Mouse (Mus musculus) liver, embryonic 14.5 days (tissue): ENCODE results near the gene Cfap97. TPM values are rescaled to one million over a fixed set of nuclear protein-coding genes. Genes with fewer than 3 reads are reported as not detected.
A peak's percentile ranks its signal among the peaks of the same experiment; 100 is the strongest.

ENCODE experiments used
- ATAC-seq: fragments of 200-750 bp; cut with Nextera tagmentation; 2 replicates; pipeline ENCODE4 v1.8.0; 2017; ENCODE audit warnings: moderate number of reproducible peaks, mild to moderate bottlenecking, moderate library complexity; ENCODE audit not compliant: insufficient read depth
- DNase-seq, 3 experiments: peaks; one replicate each; pipeline ENCODE4 v3.0.0-alpha.2; 2012 to 2013; ENCODE audit warnings: low read depth in 3 of 3, low spot score in 3 of 3
- H3K27ac ChIP-seq: fragments of 300-500 bp; sonication (generic); 2 replicates; pipeline ENCODE4 v1.5.1; 2014; ENCODE audit warnings: moderate library complexity, mild to moderate bottlenecking, control low read depth, inconsistent platforms
- H3K27me3 ChIP-seq: fragments of 300-500 bp; sonication (generic); 2 replicates; pipeline ENCODE4 v1.6.1; 2014; ENCODE audit warnings: mild to moderate bottlenecking, low read length, moderate library complexity; ENCODE audit not compliant: control insufficient read depth, insufficient read depth
- H3K36me3 ChIP-seq: fragments of 300-500 bp; sonication (generic); replicated peaks from 2 replicates; pipeline ENCODE4 v1.6.1; 2014; ENCODE audit warnings: low read depth; ENCODE audit not compliant: control insufficient read depth, insufficient read depth
- H3K4me1 ChIP-seq, 2 experiments: fragments of 200-500 bp in 1 of 2; fragments of 300-500 bp in 1 of 2; sonication (generic) in 1 of 2; replicated peaks; 2 replicates each; pipeline ENCODE4 v1.6.1; 2012 to 2014; ENCODE audit warnings: antibody characterized with exemption in 1 of 2, inconsistent platforms in 1 of 2, low read length in 1 of 2; ENCODE audit not compliant: control insufficient read depth in 2 of 2, insufficient read depth in 2 of 2
- H3K4me2 ChIP-seq: fragments of 300-500 bp; sonication (generic); 2 replicates; pipeline ENCODE4 v1.6.1; 2014; ENCODE audit warnings: low read depth, mild to moderate bottlenecking, control low read depth, moderate library complexity
- H3K4me3 ChIP-seq, 2 experiments: fragments of 200-500 bp in 1 of 2; fragments of 300-500 bp in 1 of 2; sonication (generic) in 1 of 2; 2 replicates each; pipeline ENCODE4 v1.5.1; 2012 to 2014; ENCODE audit warnings: low read depth in 2 of 2, low read length in 2 of 2, mild to moderate bottlenecking in 2 of 2, control low read depth in 1 of 2, inconsistent platforms in 1 of 2, moderate library complexity in 1 of 2; ENCODE audit not compliant: insufficient read depth in 1 of 2
- H3K9ac ChIP-seq: fragments of 300-500 bp; sonication (generic); replicated peaks from 2 replicates; pipeline ENCODE4 v1.6.1; 2014; ENCODE audit warnings: mild to moderate bottlenecking, control low read depth, moderate library complexity
- H3K9me3 ChIP-seq: fragments of 300-500 bp; sonication (generic); 2 replicates; pipeline ENCODE4 v1.6.1; 2016; ENCODE audit warnings: low read length, mixed read lengths; ENCODE audit not compliant: control insufficient read depth
- CTCF ChIP-seq: IDR thresholded peaks from 2 replicates; pipeline ENCODE4 v1.5.1; 2016; ENCODE audit warnings: antibody characterized with exemption, low read depth, control low read depth
- EP300 ChIP-seq: IDR thresholded peaks from 2 replicates; pipeline ENCODE4 v1.6.1; 2016; ENCODE audit warnings: antibody characterized with exemption, low read depth
- WGBS: fragments of 180-500 bp; shearing (Covaris S2); extraction: QIAGEN DNeasy Blood & Tissue Kit; methylation state at CpG from one replicate; pipeline ENCODE4 v1.1.7; 2014; ENCODE audit not compliant: insufficient replicate concordance; 5-methylcytosine and 5-hydroxymethylcytosine counted together
- polyA plus RNA-seq, 2 experiments: library from polyadenylated mRNA; depleted of rRNA in 1 of 2; stranded (reverse) in 1 of 2; unstranded in 1 of 2; fragments of >200 nt; fragmentation: Nextera tagmentation in 1 of 2; extraction: Ambion mirVana in 1 of 2; gene quantifications; 2 replicates each; pipeline versions ENCODE4 v1.2.1 to v1.2.3; 2012 to 2014

Gene Cfap97
- polyA plus RNA-seq, 2 experiments = 3.9 to 7.4 TPM

DNA sequence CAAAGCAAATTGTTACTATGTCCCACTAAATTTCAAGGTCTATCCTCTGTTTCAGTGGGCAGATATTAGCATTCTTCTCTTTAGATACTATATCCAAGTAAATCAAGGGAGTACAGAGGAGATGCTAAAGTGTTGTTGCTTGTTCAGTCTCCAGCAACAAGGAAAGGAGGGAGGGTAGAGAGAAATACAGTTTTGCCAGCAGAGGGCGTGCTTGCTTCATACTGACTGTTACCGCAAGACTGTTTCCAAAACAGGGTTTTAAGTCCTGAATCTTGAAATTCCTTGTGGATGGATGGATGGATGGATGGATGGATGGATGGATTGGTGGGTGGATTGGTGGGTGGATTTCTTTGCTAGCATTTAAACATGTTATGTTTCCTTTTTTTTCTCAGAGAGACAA lies 33.8 kb downstream of the Cfap97 start:
- DNase-seq (peak; percentile 33 to 36 (median 35)), ATAC-seq (no peak)
- no peaks in the 10 kb centered on the region for H3K27me3 ChIP-seq
- no peak overlapping the region for H3K4me2 ChIP-seq
- no peaks in the 10 kb centered on the region; the same call in 1 of the 2 replicates for H3K36me3 ChIP-seq
- no peak overlapping the region for H3K4me3 ChIP-seq
- H3K27ac ChIP-seq = no peak overlapping the region
- WGBS = 15% methylated on average over 2 of the region's 2 CpGs
- no peaks in the 10 kb centered on the region for H3K9me3 ChIP-seq
- TF ChIP-seq CTCF (peak; percentile 74), EP300 (no peak)
- no peak overlapping the region for H3K9ac ChIP-seq
- no peaks in the 10 kb centered on the region for H3K4me1 ChIP-seq

DNA sequence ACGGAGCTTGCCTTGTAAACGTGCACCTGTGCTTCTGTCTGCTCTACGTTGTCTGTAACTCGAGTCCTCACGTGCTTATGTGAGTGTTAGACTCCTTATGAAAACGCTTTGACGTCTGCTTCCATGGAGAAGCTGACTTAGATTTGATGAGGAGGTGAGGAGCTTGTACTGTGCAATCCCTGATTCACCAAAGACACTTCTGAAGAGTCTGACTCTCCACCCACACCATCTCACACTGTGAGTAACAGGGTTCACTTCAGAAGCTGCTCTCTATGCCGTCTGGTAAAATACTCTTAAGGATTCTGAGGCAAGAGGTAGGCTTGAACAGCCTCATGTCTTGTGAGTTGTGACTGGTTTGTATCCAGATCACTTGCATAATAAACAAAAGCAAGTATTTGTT lies 41.5 kb downstream of the Cfap97 start:
- WGBS = 73% methylated on average over 8 of the region's 8 CpGs
- no peak for DNase-seq
- no peak for ATAC-seq
- Histone ChIP-seq H3K9me3 (no peaks in the 10 kb centered on the region), H3K4me3 (no peak overlapping the region), H3K27ac (no peak overlapping the region), H3K36me3 (peaks cover 3% of the 10 kb centered on the region; the same call in 1 of the 2 replicates), H3K9ac (no peak overlapping the region), H3K4me2 (no peak overlapping the region), H3K27me3 (no peaks in the 10 kb centered on the region), H3K4me1 (no peaks in the 10 kb centered on the region)
- TF ChIP-seq CTCF (no peak), EP300 (no peak)

DNA sequence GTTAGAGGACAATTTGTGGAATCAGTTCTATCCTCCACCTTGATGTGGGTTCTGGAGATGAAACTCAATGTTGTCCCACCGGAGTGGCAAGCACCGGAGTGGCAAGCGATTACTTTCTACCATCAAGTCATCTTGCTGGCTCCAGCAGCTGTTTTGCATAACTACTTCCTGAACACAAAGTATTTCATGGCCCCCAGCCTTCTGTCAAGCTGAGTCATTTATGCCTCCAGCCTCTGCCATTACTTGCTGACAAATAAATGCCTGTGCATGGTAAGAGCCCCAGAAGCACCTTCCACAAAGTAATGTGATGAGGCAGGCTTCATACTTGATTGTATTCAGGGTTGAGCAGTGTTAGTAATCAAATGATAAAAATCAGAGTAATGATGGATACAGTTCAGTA lies 45.3 kb downstream of the Cfap97 start:
- WGBS = 87% methylated on average over 3 of the region's 3 CpGs
- Histone ChIP-seq H3K9ac (no peak overlapping the region), H3K4me2 (no peak overlapping the region), H3K9me3 (no peaks in the 10 kb centered on the region), H3K4me1 (no peaks in the 10 kb centered on the region), H3K36me3 (peaks cover 3% of the 10 kb centered on the region; the same call in 1 of the 2 replicates), H3K27ac (no peak overlapping the region), H3K4me3 (no peak overlapping the region), H3K27me3 (no peaks in the 10 kb centered on the region)
- ATAC-seq = no peak
- TF ChIP-seq CTCF = no peak
- TF ChIP-seq EP300 = no peak
- DNase-seq = no peak

DNA sequence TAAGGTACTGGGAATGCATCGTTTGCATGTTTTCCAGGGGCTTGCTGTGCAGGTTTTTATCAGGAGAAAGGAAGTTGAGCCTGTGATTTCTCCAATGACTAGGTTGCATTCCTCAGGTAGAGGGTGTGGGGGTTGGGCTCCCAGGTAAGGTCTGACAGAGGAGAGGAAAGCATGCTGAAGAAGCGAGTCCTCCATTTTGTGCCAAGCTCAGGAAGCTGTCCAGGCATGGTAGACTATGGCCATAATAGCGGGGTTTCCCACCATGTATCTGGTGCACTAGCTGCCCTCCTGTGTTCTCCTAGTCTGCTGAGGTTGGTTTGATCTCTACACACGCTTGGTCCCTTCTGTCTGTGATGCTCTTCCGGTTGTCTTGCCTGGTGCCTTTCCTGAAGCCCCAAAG lies 46.1 kb downstream of the Cfap97 start:
- H3K27me3 ChIP-seq = no peaks in the 10 kb centered on the region
- no peak overlapping the region for H3K9ac ChIP-seq
- no peaks in the 10 kb centered on the region for H3K4me1 ChIP-seq
- H3K9me3 ChIP-seq = no peaks in the 10 kb centered on the region
- no peak overlapping the region for H3K4me2 ChIP-seq
- H3K4me3 ChIP-seq = no peak overlapping the region
- DNase-seq = no peak
- 72% methylated on average over 5 of the region's 5 CpGs for WGBS
- no peak for ATAC-seq
- H3K27ac ChIP-seq = no peak overlapping the region
- no peaks in the 10 kb centered on the region; the same call in 1 of the 2 replicates for H3K36me3 ChIP-seq
- no peak for TF ChIP-seq EP300
- TF ChIP-seq CTCF = no peak

- Histone ChIP-seq H3K36me3 (peaks cover 6% of the 10 kb centered on the region; the same call in 1 of the 2 replicates), H3K4me2 (no peak overlapping the region), H3K27ac (no peak overlapping the region), H3K4me1 (no peaks in the 10 kb centered on the region), H3K4me3 (no peak overlapping the region), H3K9ac (no peak overlapping the region), H3K27me3 (no peaks in the 10 kb centered on the region), H3K9me3 (no peaks in the 10 kb centered on the region)
- ATAC-seq (no peak), DNase-seq (no peak)
- WGBS = 79% methylated on average over 6 of the region's 6 CpGs
- TF ChIP-seq EP300 (no peak), CTCF (peak; percentile 36; the same call in 1 of the 2 replicates)
Observed at GRCm38 (mm10) chr8:46202350-46202749, 50.8 kb downstream of the Cfap97 start.
